Mouse (Mus musculus): ENCODE measurements around the gene Prkag2. TPM values are rescaled to one million over a fixed set of nuclear protein-coding genes. Genes with fewer than 3 reads are reported as not detected.
A peak's percentile ranks its signal among the peaks of the same experiment; 100 is the strongest.

The Prkag2 gene
- polyA plus RNA-seq, 1 experiment from 2014 or later: 36.4 TPM

- TF ChIP-seq CTCF (IDR thresholded peaks at IDR 0.05; ENCODE audit: low read depth): no peak
- no peaks in the 10 kb centered on the region for H3K36me3 ChIP-seq (ENCODE audit: insufficient read depth, low read length)
- H3K4me3 ChIP-seq (replicated peaks; ENCODE audit: low read depth, low read length): no peak overlapping the region
- no peak overlapping the region for H3K9ac ChIP-seq (ENCODE audit: low read depth, low read length)
- no peak for DNase-seq (ENCODE audit: low spot score)
- no peak overlapping the region for H3K27ac ChIP-seq
- no peak for ATAC-seq (replicated peaks; ENCODE audit: low FRiP score, low read depth)
- H3K9me3 ChIP-seq (replicated peaks; ENCODE audit: low read length): no peaks in the 10 kb centered on the region
- no peaks in the 10 kb centered on the region for H3K27me3 ChIP-seq (ENCODE audit: insufficient read depth, low read length)
- no peak overlapping the region for H3K4me2 ChIP-seq (ENCODE audit: low read length)
- H3K4me1 ChIP-seq (replicated peaks; ENCODE audit: insufficient read depth, low read length): no peaks in the 10 kb centered on the region
- 77% methylated on average over 4 of the region's 4 CpGs for WGBS
Observed at GRCm38 (mm10) chr5:25031456-25031856, 69.0 kb downstream of the Prkag2 start.

- H3K36me3 ChIP-seq (ENCODE audit: insufficient read depth, low read length): no peaks in the 10 kb centered on the region
- no peaks in the 10 kb centered on the region for H3K4me1 ChIP-seq (replicated peaks; ENCODE audit: insufficient read depth, low read length)
- ATAC-seq (replicated peaks; ENCODE audit: low FRiP score, low read depth) (no peak), DNase-seq (ENCODE audit: low spot score) (no peak)
- no peak for TF ChIP-seq CTCF (IDR thresholded peaks at IDR 0.05; ENCODE audit: low read depth)
- H3K9ac ChIP-seq (ENCODE audit: low read depth, low read length): no peak overlapping the region
- no peak overlapping the region for H3K27ac ChIP-seq
- H3K4me3 ChIP-seq (replicated peaks; ENCODE audit: low read depth, low read length): no peak overlapping the region
- H3K27me3 ChIP-seq (ENCODE audit: insufficient read depth, low read length): no peaks in the 10 kb centered on the region
- no peak overlapping the region for H3K4me2 ChIP-seq (ENCODE audit: low read length)
- no peaks in the 10 kb centered on the region for H3K9me3 ChIP-seq (replicated peaks; ENCODE audit: low read length)
- 89% methylated on average over 11 of the region's 11 CpGs for WGBS
Observed at GRCm38 (mm10) chr5:25031037-25031436, 69.4 kb downstream of the Prkag2 start.

- H3K27ac ChIP-seq: 0 out of 2 replicates have a peak overlapping the region, but pooled peaks have one; percentile 0
- DNase-seq (ENCODE audit: low spot score): no peak
Observed at GRCm38 (mm10) chr5:25030276-25030681, 70.2 kb downstream of the Prkag2 start.

GRCm38 (mm10) chr5:25027673-25028072, 72.8 kb downstream of the Prkag2 start:
- no peak overlapping the region for H3K9ac ChIP-seq (ENCODE audit: low read depth, low read length)
- 72% methylated on average over 4 of the region's 4 CpGs for WGBS
- ATAC-seq (replicated peaks; ENCODE audit: low FRiP score, low read depth) (no peak), DNase-seq (ENCODE audit: low spot score) (no peak)
- 0 out of 2 replicates have a peak, but pooled peaks cover 3% of the 10 kb centered on the region for H3K4me1 ChIP-seq (replicated peaks; ENCODE audit: insufficient read depth, low read length)
- H3K27me3 ChIP-seq (ENCODE audit: insufficient read depth, low read length): no peaks in the 10 kb centered on the region
- H3K4me3 ChIP-seq (replicated peaks; ENCODE audit: low read depth, low read length): no peak overlapping the region
- no peak for TF ChIP-seq CTCF (IDR thresholded peaks at IDR 0.05; ENCODE audit: low read depth)
- no peak overlapping the region for H3K4me2 ChIP-seq (ENCODE audit: low read length)
- no peaks in the 10 kb centered on the region for H3K9me3 ChIP-seq (replicated peaks; ENCODE audit: low read length)
- no peak overlapping the region for H3K27ac ChIP-seq
- H3K36me3 ChIP-seq (ENCODE audit: insufficient read depth, low read length): no peaks in the 10 kb centered on the region

More at GRCm38 (mm10) chr5:25030276-25030681, 70.2 kb downstream of the Prkag2 start:
- Histone ChIP-seq H3K4me3 (replicated peaks; ENCODE audit: low read depth, low read length) (no peak overlapping the region), H3K36me3 (ENCODE audit: insufficient read depth, low read length) (no peaks in the 10 kb centered on the region), H3K4me1 (replicated peaks; ENCODE audit: insufficient read depth, low read length) (0 out of 2 replicates have a peak, but pooled peaks cover 3% of the 10 kb centered on the region), H3K9me3 (replicated peaks; ENCODE audit: low read length) (no peaks in the 10 kb centered on the region), H3K9ac (ENCODE audit: low read depth, low read length) (no peak overlapping the region), H3K27me3 (ENCODE audit: insufficient read depth, low read length) (no peaks in the 10 kb centered on the region), H3K4me2 (ENCODE audit: low read length) (no peak overlapping the region)
- WGBS: 38% methylated on average over 3 of the region's 3 CpGs
- ATAC-seq (replicated peaks; ENCODE audit: low FRiP score, low read depth): no peak
- TF ChIP-seq CTCF (IDR thresholded peaks at IDR 0.05; ENCODE audit: low read depth): no peak

DNA sequence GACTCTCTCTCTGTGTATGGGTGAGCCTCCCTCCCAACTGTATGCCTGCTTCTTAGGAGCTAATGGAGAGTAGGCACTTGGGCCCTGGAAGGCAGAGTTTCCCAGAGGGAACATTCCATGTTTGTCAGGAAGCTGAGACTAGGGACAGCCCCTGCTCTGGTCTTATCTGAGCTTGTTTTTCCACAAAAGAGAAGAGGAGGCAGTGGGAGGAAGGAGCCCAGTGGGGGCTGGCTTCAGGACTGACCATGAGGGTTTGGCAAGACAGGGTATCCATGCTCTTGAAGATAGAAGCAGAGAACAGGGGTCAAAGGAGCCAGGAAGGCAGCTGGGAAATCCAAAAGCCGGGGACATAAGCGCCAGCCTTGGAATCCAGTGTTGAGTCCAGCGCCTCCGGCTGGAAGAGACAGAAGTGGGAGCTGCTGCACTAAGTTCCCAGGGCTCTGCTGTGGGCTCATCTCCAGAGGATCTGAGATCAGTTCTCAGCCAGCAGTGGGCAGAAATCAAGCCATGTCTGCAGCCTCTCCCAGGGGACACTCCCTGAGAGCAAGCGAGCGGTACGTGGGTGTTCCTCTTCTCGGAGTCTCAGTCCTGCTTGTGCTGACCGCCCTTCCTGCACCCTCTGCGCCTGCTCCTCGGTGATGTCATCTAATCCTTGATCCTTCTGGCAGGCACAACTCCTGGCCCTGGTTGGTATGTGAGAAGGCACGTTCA, 75.0 kb downstream of the Prkag2 start:
- 48% methylated on average over 12 of the region's 12 CpGs for WGBS
- no peak overlapping the region for H3K4me2 ChIP-seq (ENCODE audit: low read length)
- no peak overlapping the region for H3K27ac ChIP-seq
- no peaks in the 10 kb centered on the region for H3K27me3 ChIP-seq (ENCODE audit: insufficient read depth, low read length)
- no peak overlapping the region for H3K9ac ChIP-seq (ENCODE audit: low read depth, low read length)
- no peaks in the 10 kb centered on the region for H3K36me3 ChIP-seq (ENCODE audit: insufficient read depth, low read length)
- H3K4me3 ChIP-seq (replicated peaks; ENCODE audit: low read depth, low read length): no peak overlapping the region
- H3K9me3 ChIP-seq (replicated peaks; ENCODE audit: low read length): no peaks in the 10 kb centered on the region
- DNase-seq (ENCODE audit: low spot score) (peak; percentile 35), ATAC-seq (replicated peaks; ENCODE audit: low FRiP score, low read depth) (peak; percentile 34; the same call in 1 of the 2 replicates)
- TF ChIP-seq CTCF (IDR thresholded peaks at IDR 0.05; ENCODE audit: low read depth): no peak
- H3K4me1 ChIP-seq (replicated peaks; ENCODE audit: insufficient read depth, low read length): 0 out of 2 replicates have a peak, but pooled peaks cover 3% of the 10 kb centered on the region

DNA sequence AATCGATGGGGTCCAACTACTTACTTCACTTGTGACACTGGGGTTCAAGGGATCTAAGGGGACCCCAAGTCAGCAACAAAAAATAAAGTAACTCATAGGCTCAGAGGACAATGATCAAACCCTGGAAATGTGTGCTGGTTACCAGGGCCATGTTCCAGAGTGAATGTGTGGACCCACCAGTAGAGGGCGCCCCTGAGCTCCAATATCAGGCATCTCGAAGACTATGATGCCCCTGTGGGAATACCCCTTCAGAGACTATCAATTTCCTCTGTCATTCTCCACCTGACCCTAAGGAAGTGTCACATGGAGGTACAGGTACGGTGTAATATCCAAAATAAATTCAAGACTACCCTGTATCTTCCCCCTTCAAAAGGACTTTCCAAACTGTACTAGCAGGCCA, 77.5 kb downstream of the Prkag2 start:
- peak; percentile 72 for TF ChIP-seq CTCF (IDR thresholded peaks at IDR 0.05; ENCODE audit: low read depth)
- no peak overlapping the region for H3K27ac ChIP-seq
- 38% methylated on average over 4 of the region's 4 CpGs for WGBS
- H3K9ac ChIP-seq (ENCODE audit: low read depth, low read length): no peak overlapping the region
- H3K4me1 ChIP-seq (replicated peaks; ENCODE audit: insufficient read depth, low read length): 0 out of 2 replicates have a peak, but pooled peaks cover 3% of the 10 kb centered on the region
- no peak for DNase-seq (ENCODE audit: low spot score)
- no peaks in the 10 kb centered on the region for H3K36me3 ChIP-seq (ENCODE audit: insufficient read depth, low read length)
- ATAC-seq (replicated peaks; ENCODE audit: low FRiP score, low read depth): no peak
- H3K4me3 ChIP-seq (replicated peaks; ENCODE audit: low read depth, low read length): no peak overlapping the region
- H3K9me3 ChIP-seq (replicated peaks; ENCODE audit: low read length): no peaks in the 10 kb centered on the region
- H3K27me3 ChIP-seq (ENCODE audit: insufficient read depth, low read length): no peaks in the 10 kb centered on the region
- H3K4me2 ChIP-seq (ENCODE audit: low read length): no peak overlapping the region
